Comparison of ENCODE assay signal across 9 mouse cellular contexts in genomic region chr1:60868333-60869277, GRCm38 (mm10). TPM values are rescaled to one million over a fixed set of nuclear protein-coding genes. Genes with fewer than 3 reads are reported as not detected.
DNase-seq lines count a peak whose midpoint lies in the region; ATAC-seq and TF ChIP-seq lines count a peak whose summit lies in the region.
"Had no signal": no experiment of that assay in that cellular context is flagged by ENCODE, and none has a peak within 500 bp of the region (broad histone marks: within the 10 kb centered on the region; RNA-seq: fewer than 3 reads in every experiment).

No protein-coding gene starts in this region.

- no peaks in the 10 kb centered on the region for H3K27me3 ChIP-seq in MEL (ENCODE audit: control insufficient read depth in 1 of 2, insufficient read depth in 2 of 2, low read length in 2 of 2)
- H3K27me3 ChIP-seq: limb, embryonic 12.5 days had no signal

- H3K9me3 ChIP-seq in MEL (replicated peaks; ENCODE audit: insufficient read depth, low read length) = no peaks in the 10 kb centered on the region

- no peak for TF ChIP-seq EP300 in MEL (IDR thresholded peaks at IDR 0.05; ENCODE audit: low read depth in 1 of 2, low read length in 2 of 2)

- H3K27ac ChIP-seq in MEL (ENCODE audit: control insufficient read depth, low read depth, low read length) = no peak overlapping the region
- H3K27ac ChIP-seq in layer of hippocampus, adult 2 months = no peak overlapping the region
- H3K27ac ChIP-seq: limb, embryonic 12.5 days had no signal

- peak in 2 of 3 experiments; percentile 32 to 33; a peak in 3 of 6 replicates for TF ChIP-seq CTCF in MEL (IDR thresholded peaks at IDR 0.05 in 2 of 3, conservative IDR thresholded peaks at IDR 0.05 in 1 of 3; ENCODE audit: control insufficient read depth in 1 of 3, insufficient read depth in 1 of 3, low read depth in 2 of 3, low read length in 3 of 3, poor library complexity in 1 of 3, severe bottlenecking in 1 of 3)
- TF ChIP-seq CTCF in layer of hippocampus, adult 2 months (conservative IDR thresholded peaks at IDR 0.05) = peak; percentile 85

- peak; percentile 6 for TF ChIP-seq RAD21 in MEL (IDR thresholded peaks at IDR 0.05; ENCODE audit: low read depth, low read length)

- no peak overlapping the region for H3K9ac ChIP-seq in MEL (ENCODE audit: control insufficient read depth, low read depth, low read length, poor library complexity, severe bottlenecking)
- H3K9ac ChIP-seq: limb, embryonic 12.5 days had no signal

- H3K4me1 ChIP-seq in MEL (ENCODE audit: control insufficient read depth in 1 of 2, insufficient read depth in 2 of 2, low read length in 2 of 2) = no peaks in the 10 kb centered on the region

- H3K36me3 ChIP-seq in MEL (ENCODE audit: control insufficient read depth in 1 of 2, insufficient read depth in 2 of 2, low read length in 2 of 2) = no peaks in the 10 kb centered on the region
- H3K36me3 ChIP-seq: limb, embryonic 12.5 days had no signal

- peak; percentile 44 to 58 for DNase-seq in left cerebral cortex, postnatal 10 days (ENCODE audit: extremely low spot score in 1 of 2, low spot score in 2 of 2)
- DNase-seq in left cerebral cortex, adult 11 months (ENCODE audit: low spot score) = no peak
- DNase-seq in MEL (ENCODE audit: low read depth, low spot score) = no peak
- DNase-seq in heart, postnatal 10 days = peak; percentile 76 to 79
- peak; percentile 51 to 67 for DNase-seq in layer of hippocampus, adult 2 months (ENCODE audit: low spot score in 2 of 2)
- peak; percentile 46 for DNase-seq in neural tube, embryonic 10.5 days (ENCODE audit: extremely low spot score, low spot score)
- DNase-seq in thymus, postnatal 25 days = peak; percentile 69

- intact Hi-C loops in left cerebral cortex, postnatal 10 days (cut with DNase I) = no loop called here
- intact Hi-C loops in heart, postnatal 10 days (cut with DNase I) = loop anchor here (10.0 kb wide), 1 partner anchor 704 kb away; no protein-coding TSS in a partner anchor

- H3K4me3 ChIP-seq in MEL (ENCODE audit: control insufficient read depth in 1 of 2, insufficient read depth in 1 of 2, low read depth in 2 of 2, low read length in 2 of 2) = no peak overlapping the region
- no peak overlapping the region for H3K4me3 ChIP-seq in layer of hippocampus, adult 2 months
- H3K4me3 ChIP-seq: limb, embryonic 12.5 days had no signal

- peak; percentile 78 for ATAC-seq in common myeloid progenitor, adult 5-6 weeks (replicated peaks; ENCODE audit: low read depth, poor library complexity, severe bottlenecking)

- TF ChIP-seq POLR2A in MEL (IDR thresholded peaks at IDR 0.05; ENCODE audit: control insufficient read depth in 1 of 2, insufficient read depth in 1 of 2, low read depth in 1 of 2, low read length in 2 of 2, poor library complexity in 1 of 2) = no peak

- no peaks in the 10 kb centered on the region; the same call in 1 of the 2 replicates for H3K79me2 ChIP-seq in MEL (ENCODE audit: control insufficient read depth, insufficient read depth, low read length, poor library complexity)

TF ChIP-seq in MEL, 35 proteins besides CTCF, POLR2A, EP300 and RAD21:
- TF ChIP-seq ZMIZ1 (IDR thresholded peaks at IDR 0.05; ENCODE audit: low read depth, low read length) (no peak), POLR2AphosphoS5 (IDR thresholded peaks at IDR 0.05; ENCODE audit: borderline replicate concordance, low read depth, low read length) (no peak), SIN3A (IDR thresholded peaks at IDR 0.05; ENCODE audit: low read length) (no peak), RCOR1 (IDR thresholded peaks at IDR 0.05; ENCODE audit: low read depth, low read length) (no peak), MXI1 (IDR thresholded peaks at IDR 0.05; ENCODE audit: low read depth, low read length) (no peak), ETS1 (IDR thresholded peaks at IDR 0.05; ENCODE audit: low read depth, low read length) (no peak), CHD2 (IDR thresholded peaks at IDR 0.05; ENCODE audit: low read length) (no peak), MYB (IDR thresholded peaks at IDR 0.05; ENCODE audit: low read depth, low read length) (no peak), NRF1 (IDR thresholded peaks at IDR 0.05; ENCODE audit: insufficient read depth, low read depth, low read length, poor library complexity, severe bottlenecking) (no peak), USF1 (IDR thresholded peaks at IDR 0.05; ENCODE audit: low read depth, low read length) (no peak), ZKSCAN1 (IDR thresholded peaks at IDR 0.05; ENCODE audit: low read depth, low read length) (no peak), ZC3H11A (IDR thresholded peaks at IDR 0.05; ENCODE audit: low read depth, low read length) (no peak), ZNF384 (IDR thresholded peaks at IDR 0.05; ENCODE audit: low read depth, low read length) (no peak), MYC (IDR thresholded peaks at IDR 0.05; ENCODE audit: low read depth, low read length) (no peak), SMC3 (IDR thresholded peaks at IDR 0.05; ENCODE audit: low read depth, low read length) (no peak), NELFE (IDR thresholded peaks at IDR 0.05; ENCODE audit: low read depth, low read length) (no peak), MAZ (IDR thresholded peaks at IDR 0.05; ENCODE audit: low read depth, low read length) (no peak), UBTF (IDR thresholded peaks at IDR 0.05; ENCODE audit: borderline replicate concordance, insufficient read depth, low read depth, low read length) (no peak), KAT2A (conservative IDR thresholded peaks at IDR 0.05; ENCODE audit: low read depth, low read length) (no peak), ELF1 (IDR thresholded peaks at IDR 0.05; ENCODE audit: low read depth, low read length) (no peak)

RNA-seq across cellular contexts. Expression of gene Ctla4, which starts 18.2 kb away (rescaled TPM):
- not detected for total RNA-seq in left cerebral cortex, postnatal 10 days (2021)
- not detected in 2 replicates for total RNA-seq in MEL (2012; rRNA removed)
- polyA plus RNA-seq in MEL (2012; ENCODE audit: insufficient read depth in 1 of 2, insufficient read length in 2 of 2, low read depth in 1 of 2, low replicate concordance in 2 of 2, missing spikeins in 1 of 2) = not detected
- total RNA-seq in common myeloid progenitor, adult 5-6 weeks (2017) = not detected in 2 replicates
- under 1 TPM in 1 of 2 experiments, not detected in 1; 0.22 TPM for total RNA-seq in heart, postnatal 10 days (2021)
- not detected for total RNA-seq in layer of hippocampus, adult 2 months (2021)

Comparison
In these comparisons a context has a peak if more than half of its experiments do, and no peak if none do; other contexts are left out.
1. DNase-seq: peak in left cerebral cortex, postnatal 10 days (2 of 2), heart, postnatal 10 days (2 of 2), layer of hippocampus, adult 2 months (2 of 2), neural tube, embryonic 10.5 days (single experiment) and thymus, postnatal 25 days (single experiment); none in left cerebral cortex, adult 11 months (single experiment) and MEL (single experiment).